Mouse (Mus musculus) small intestine, adult 2 months (tissue): ENCODE results near the gene Rassf4.

ENCODE experiments used
- CTCF ChIP-seq: fragments of 200-500 bp; IDR thresholded peaks from 2 replicates; pipeline ENCODE4 v1.5.1; 2012; ENCODE audit warnings: low read depth, mild to moderate bottlenecking, control low read depth, inconsistent platforms, low read length, moderate library complexity, mixed read lengths; ENCODE audit not compliant: insufficient replicate concordance, insufficient read length; ENCODE audit errors: extremely low read depth
- POLR2A ChIP-seq: fragments of 200-500 bp; IDR thresholded peaks from 2 replicates; pipeline ENCODE4 v1.6.1; 2012; ENCODE audit warnings: low read depth, mild to moderate bottlenecking, control low read depth, inconsistent platforms, low read length, moderate library complexity

DNA sequence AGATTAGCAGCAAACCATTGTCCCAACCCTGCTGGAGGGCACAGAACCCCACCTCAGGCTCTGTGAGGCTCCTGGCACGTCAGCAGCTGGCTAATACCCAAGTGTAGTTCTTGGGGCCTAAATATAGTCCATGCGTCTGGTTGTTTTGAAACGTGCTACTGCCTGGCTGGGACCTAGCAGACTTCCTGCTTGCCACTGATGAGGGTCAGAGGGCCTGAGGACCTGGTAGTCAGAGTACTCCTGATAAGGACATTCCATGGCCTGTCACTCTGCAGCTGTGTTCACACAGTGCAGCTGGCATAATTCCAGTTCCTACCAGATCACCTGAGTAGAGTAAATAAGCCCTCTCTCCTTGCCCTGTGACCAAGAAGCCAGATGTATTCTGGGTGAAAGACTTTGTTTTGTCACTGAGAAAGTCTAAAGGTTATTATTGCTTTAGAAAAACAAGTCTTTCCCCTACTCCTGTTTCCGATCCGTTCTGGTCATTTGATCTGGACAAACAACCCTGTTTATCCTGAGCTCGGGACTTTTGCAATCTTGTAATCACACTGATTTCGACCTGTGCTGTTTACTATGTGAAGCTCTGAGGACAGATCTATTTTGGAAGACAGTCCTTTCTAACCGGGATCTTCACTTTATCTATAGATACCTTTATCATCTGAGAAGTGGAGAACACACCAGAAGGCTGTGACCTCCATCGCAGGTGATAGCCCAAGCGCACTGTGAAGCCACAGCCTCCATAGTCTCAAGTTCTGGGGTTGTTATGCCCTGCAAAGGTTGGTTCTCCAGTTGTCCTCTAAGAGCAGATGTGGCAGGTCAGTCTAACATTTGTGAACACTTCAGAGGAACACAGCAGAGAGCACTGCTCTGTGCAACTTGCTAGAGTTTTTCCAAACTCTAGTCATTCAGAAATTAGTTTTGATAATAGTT lies 38.2 kb downstream of the Rassf4 start:
- TF ChIP-seq CTCF = no peak
- TF ChIP-seq POLR2A = no peak
